Mouse (Mus musculus) spleen, postnatal 4 days (tissue): ENCODE data around the gene Rpl27a.

Experiments used
- DNase-seq, 2 experiments: peaks; one replicate each; pipeline ENCODE4 v3.0.0; 2022; ENCODE audit warnings: low spot score in 2 of 2

The Rpl27a gene

DNA sequence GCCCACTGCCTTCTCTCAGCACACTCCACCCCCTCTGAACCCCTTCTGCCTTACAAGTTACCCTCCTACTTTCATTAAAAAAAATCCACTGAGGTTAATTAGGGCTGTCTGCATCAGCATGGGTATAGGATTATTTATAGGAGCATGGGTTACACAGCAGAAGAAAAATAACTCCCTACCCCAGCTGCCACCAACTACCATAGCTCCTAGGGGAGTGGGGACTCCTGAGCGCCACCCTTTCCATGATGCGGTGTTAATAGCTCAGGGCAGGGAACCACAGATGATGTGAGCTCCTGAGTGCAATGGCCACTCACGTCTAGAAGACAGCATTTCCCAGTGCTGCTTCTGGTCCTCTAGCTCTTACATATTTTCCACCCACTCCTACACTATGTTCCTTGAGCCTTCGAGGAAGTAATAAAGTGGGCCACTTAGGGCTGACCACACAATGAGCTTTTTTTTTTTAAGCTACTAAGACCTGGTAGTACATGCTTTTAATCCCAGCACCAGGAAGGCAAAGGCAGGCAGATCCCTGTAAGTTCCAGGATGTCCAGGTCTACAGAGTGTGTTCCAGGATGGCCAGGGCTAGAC, 44.9 kb downstream of the Rpl27a start:
- no peak for DNase-seq

DNA sequence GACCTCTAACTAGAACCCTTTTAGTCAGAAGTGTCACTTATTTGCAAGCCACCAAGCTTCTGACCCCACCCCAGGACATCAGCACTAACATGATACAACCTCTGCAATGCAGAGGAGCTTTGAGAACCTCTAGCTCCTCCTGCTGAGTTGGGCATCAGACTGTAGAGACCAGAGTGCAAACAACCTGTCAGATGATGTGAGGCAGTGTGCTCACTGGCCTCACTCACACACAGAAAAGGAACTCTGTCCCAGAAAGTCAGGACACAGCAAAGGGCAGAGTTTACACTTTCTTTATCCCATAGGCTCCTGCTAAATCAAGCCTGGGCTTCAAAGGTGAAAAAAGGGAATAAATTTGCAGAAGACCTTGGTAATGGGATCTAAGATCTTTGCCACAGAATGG, 47.4 kb downstream of the Rpl27a start:
- no peak for DNase-seq

GRCm38 (mm10) chr7:109566841-109567768, 48.2 kb downstream of the Rpl27a start:
- no peak for DNase-seq

DNA sequence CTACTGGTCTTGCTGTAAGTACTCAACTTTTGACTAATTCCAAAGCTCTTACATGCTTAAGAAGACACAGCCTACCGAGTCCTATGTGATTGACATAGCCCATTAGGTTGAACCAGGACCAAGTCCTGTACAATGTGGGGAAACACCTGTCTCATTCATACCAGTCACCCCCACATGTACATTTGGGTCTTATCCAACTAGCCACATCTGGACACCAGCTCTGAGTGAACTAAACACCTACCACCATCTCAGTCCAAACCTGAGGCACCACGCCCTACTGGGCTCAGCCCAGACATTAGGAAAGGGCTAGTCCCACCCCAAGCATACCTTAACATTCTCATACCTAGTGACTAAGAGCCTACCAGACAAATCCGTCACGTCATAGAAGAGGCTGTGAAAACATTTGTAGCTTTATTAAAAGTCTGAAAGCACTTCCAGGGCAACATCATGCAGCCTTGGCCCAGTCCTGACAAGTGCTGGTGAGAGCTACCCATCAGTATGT, 49.5 kb downstream of the Rpl27a start:
- DNase-seq = no peak
